Mouse (Mus musculus): ENCODE measurements around the gene Tgfa.
A peak's percentile ranks its signal among the peaks of the same experiment; 100 is the strongest.

Gene Tgfa

DNA sequence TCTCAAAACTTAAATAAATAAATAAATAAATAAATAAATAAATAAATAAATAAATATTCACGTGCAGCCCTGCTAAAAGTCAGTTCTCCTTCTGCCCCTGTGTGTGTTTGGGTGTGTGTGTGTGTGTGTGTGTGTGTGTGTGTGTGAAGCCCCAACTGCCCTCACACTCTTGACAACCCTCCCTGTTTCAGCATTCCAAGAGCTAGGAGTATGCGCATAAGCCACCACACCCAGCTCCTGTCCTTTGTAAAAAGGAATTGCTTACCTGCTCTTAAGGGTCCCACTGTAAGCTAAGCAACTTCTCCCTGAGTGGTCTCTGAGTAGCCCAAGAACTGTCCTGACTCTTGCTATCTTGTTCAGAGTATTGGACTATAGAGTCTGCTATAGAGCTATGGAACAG, 101.9 kb downstream of the Tgfa start:
- no peak for DNase-seq (ENCODE audit: low spot score)

DNA sequence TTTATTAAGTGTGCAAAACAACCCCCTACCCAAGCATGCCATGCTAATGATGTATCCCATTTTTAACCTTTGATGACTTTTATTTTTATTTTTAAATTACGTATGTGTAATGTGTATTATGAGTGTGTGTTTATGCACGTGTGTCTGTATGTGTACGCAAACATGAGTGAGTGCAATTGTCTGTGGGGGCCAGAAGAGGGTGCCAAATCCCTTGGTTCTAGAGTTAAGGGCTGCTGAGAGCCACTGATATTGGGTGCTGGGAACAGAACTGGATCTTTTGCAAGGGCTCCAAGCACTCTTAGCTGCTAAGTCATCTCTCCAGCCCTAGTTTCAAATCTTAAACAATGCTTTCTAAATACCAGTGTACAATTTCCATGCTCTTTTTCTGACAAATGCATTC, 103.9 kb downstream of the Tgfa start:
- DNase-seq (ENCODE audit: low spot score) = no peak

DNA sequence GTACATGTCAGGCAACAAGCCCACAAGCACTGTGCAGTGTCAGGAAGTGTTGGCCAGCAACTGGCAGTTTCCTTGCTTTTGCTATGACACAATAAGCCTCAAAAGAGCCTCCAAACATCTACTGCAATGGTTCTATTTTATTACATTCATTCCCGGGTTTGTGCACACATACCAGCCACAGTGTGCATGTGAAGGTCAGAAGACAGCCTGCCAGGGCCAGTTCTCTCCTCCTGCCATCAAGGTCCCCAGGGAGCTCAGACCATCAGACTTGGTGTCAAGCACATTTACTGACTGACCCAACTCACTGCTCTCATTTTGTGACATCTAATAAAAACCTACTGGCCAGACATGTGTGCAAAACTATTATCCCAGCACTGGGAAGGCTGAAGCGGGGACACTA, 104.4 kb downstream of the Tgfa start:
- DNase-seq (ENCODE audit: low spot score) = no peak

DNA sequence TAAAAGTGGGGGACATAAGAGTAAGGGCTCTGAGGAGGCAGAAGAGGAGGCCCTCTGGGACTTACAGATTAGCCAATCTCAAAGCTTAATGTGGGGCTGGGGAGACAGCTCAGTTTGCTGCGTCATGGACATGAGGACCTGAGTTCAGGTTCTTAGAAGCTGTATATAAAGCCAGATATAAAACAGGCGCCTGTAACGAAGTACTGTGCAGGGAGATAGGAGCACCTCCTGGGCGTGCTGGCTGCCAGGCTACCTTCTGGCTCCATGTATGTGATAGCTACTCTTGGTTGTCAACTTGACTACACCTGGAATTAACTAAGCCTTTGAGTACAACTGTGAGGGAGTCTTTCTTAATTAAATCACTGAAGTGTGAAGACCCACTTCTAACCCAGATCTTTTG, 110.7 kb downstream of the Tgfa start:
- no peak for DNase-seq (ENCODE audit: low spot score)

DNA sequence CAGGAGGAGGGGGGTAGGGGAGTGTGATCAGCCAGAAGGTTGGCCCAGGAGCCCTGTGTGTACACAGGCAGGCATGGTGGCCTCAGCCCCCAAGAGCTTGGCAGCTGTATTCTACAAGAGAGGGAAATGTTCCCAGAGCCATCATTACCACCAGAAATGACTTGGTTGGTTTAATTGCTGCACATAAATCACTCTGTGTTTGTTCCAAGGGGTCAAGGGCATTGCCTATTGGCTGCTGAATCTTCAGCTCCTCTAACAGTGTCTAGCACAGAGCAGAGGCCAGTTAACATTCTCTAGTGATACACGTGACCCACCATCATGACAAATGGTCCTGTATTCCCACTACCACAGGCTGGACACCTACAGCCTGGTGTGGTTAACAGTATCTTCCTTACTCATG, 119.0 kb downstream of the Tgfa start:
- DNase-seq (ENCODE audit: low spot score) = no peak

DNA sequence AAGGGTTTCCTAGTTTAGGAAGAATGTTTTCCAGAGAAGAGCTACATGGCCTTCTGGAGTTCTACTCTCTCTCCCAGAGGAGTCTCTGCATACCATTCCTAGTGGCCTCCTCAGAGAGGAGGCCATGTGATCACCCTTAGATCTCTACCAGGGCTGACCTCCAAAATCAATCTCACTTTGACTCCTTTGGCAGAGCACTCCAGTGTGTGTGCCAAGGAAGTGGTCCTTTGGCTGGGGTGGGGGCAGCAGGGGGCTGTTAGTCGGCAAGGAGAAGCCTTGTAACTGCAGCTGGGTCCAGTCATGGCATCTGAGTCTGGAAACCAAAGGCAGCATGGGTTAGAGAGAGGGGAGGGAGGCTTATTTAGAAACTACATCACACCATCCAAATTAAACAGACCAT, 122.0 kb downstream of the Tgfa start:
- no peak for DNase-seq (ENCODE audit: low spot score)

DNA sequence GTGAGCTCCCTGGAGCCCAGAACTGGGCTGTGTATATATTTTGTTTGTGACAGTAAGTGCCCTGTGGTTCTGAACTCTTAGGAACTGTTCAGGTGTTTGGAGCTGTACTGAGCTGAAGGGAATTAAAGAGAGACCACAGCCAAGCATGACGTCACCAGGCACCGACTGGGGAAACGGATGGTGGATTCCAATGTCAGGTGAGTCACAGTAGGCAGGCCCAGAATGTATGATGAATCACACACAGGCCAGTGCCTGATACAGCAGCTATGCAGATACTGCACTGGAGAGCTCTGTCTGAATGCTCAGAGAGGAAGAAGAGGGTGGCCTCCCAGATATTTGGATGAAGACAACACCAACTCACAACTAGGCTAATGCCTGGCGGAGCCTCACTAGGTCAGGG, 123.8 kb downstream of the Tgfa start:
- DNase-seq (ENCODE audit: low spot score) = peak; percentile 15

DNA sequence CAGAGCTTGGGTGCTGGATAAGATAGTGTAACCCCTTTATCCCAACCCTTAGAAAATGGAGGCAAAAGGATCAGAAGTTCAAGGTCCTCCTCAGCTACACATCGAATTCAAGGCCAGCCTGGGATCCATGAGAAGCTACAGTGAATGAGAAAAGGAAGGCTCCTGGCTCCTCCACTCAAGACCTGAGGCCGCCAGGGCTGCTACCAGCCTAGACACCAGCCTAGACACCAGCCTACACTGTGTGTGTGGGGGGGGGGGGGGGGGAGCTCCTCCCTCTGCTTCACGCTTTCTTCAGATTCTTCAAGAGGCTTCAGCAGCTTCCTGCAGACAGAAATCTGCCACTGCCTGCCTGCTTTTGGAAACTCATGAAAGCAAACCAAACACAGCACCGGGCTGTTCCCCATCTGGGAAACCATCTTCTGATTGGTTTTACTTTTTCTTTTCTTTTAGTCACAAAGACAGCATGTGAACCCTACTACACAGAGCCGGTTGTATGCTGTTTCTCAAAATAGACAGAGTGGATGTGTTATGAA, 127.1 kb downstream of the Tgfa start:
- peak; percentile 15 for DNase-seq (ENCODE audit: low spot score)

DNA sequence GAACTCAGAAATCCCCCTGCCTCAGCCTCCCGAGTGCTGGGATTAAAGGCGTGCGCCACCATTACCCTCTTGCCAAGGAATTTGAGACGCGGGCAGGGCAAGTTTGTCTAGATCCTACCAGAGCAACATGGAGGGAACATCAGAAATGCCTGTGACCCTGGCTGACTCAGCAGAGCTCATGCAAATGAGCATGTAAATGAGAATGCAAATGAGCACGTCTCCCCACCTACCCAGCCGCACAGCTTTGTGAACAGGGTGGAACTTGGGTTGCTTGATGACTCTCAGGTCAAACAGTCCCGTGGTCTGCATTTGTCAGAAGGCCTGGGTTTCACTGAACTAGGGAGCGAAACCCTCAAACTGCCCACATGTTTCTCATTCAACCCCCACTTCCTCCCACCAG, 128.0 kb downstream of the Tgfa start:
- DNase-seq (ENCODE audit: low spot score) = no peak

DNA sequence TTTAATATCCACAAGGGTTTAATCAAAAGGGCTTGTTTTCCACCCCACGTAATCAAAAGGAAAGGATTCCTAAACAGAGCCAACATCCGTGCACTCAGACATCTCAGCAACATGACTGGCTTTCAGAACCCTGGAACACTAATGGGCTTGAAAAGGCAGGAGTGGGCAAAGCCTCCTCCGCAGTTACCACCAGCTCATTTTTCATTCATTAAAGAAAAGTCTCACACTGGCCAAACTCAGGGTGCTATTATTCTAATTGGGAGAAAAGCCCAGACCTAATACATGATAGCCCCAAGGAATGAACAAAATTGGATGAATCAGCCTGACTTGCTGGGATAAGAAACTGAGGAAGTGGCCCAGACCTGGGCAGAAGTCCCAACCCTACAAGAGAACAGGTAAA, 129.4 kb downstream of the Tgfa start:
- DNase-seq (ENCODE audit: low spot score) = no peak

Data from layer of hippocampus, adult 11-12 months (tissue).